Mouse (Mus musculus) gonadal fat pad, adult 2 months (tissue): ENCODE measurements at regions not wholly inside any gene's neighbourhood (a gene's known extent, or its start where the extent isn't known, plus 50 kb on each side); places are given as distances from the start of the nearest gene placed in this dataset.

Experiments used
- DNase-seq: peaks from one replicate; pipeline ENCODE4 v3.0.0-alpha.2; 2012; ENCODE audit warnings: low read depth

GRCm38 (mm10) chr2:50793067-50793466, 355.8 kb downstream of the Rnd3 start:
- no peak for DNase-seq

GRCm38 (mm10) chr2:50789051-50789651, 359.8 kb downstream of the Rnd3 start:
- DNase-seq = no peak

GRCm38 (mm10) chr2:50772101-50772500, 376.8 kb downstream of the Rnd3 start:
- no peak for DNase-seq

DNA sequence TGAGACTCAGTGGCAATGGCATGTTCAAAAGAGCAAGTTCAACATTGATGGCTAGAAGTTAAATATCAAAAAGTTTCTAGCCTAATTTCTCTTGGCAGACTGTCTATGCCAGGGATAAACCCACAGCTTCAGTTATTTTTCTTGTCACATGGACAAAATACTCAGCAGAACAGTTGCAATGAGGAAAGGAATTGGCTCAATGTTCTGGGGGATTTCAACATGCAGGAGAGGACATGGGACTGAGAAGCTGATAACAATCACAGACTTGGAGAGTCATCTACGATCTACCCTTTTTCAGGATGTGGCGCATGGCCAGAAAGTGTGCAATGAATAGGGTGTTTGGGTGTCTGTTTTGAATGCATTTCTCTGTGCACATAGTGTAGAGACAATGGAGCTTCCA, 389.9 kb downstream of the Rnd3 start:
- DNase-seq = peak; percentile 99

- peak; percentile 54 for DNase-seq
These were observed 390.9 kb downstream of the Rnd3 start for GRCm38 (mm10) chr2:50757837-50758541.

GRCm38 (mm10) chr2:50755616-50756450, 393.1 kb downstream of the Rnd3 start:
- no peak for DNase-seq

DNA sequence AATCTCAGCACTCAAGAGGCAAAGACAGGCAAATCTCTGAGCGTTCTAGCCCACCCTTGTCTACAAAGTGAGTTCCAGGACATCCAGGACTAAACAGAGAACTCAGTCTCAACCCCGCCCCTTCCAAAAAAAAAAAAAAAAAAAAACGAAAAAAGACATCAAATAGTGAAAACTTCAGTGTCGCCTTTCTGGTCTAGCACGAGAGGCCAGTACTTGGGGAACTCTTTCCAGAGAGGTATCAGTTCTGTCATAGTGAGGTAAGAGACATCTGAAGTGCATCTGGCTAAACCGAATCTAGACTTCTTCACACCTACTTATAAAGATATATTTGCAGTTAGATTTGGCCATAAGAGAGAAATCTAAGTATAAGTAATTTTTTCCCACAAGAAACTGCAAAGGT, 393.8 kb downstream of the Rnd3 start:
- no peak for DNase-seq

- no peak for DNase-seq
These were observed 396.5 kb downstream of the Rnd3 start for GRCm38 (mm10) chr2:50752408-50752807.

DNA sequence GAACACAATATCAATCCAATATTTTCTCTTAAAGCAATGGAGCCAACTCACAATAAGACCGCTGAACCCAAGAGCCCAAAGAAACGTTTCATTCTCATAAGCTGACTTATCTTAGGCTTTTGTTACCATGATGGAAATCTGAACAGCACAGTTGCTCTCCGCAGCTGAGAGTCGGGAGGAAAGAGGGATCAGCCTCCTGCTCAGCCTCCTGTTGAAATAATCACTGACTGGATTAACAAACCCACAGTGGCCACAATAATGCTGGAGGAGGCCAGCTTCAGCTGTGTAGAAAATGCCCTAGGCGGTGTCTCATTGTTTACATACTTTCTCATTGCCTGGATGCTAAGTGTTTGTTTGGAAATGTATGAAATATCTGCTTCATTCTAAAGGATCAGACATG, 398.1 kb downstream of the Rnd3 start:
- DNase-seq = no peak

GRCm38 (mm10) chr2:50744625-50745214, 404.2 kb downstream of the Rnd3 start:
- DNase-seq = no peak

- DNase-seq = no peak
These were observed 405.1 kb downstream of the Rnd3 start for GRCm38 (mm10) chr2:50743785-50744258.

- no peak for DNase-seq
These were observed 406.5 kb downstream of the Rnd3 start for GRCm38 (mm10) chr2:50742421-50742820.

- DNase-seq = no peak
These were observed 407.6 kb downstream of the Rnd3 start for GRCm38 (mm10) chr2:50741337-50741736.

- no peak for DNase-seq
These were observed 409.3 kb downstream of the Rnd3 start for GRCm38 (mm10) chr2:50739599-50739979.

DNA sequence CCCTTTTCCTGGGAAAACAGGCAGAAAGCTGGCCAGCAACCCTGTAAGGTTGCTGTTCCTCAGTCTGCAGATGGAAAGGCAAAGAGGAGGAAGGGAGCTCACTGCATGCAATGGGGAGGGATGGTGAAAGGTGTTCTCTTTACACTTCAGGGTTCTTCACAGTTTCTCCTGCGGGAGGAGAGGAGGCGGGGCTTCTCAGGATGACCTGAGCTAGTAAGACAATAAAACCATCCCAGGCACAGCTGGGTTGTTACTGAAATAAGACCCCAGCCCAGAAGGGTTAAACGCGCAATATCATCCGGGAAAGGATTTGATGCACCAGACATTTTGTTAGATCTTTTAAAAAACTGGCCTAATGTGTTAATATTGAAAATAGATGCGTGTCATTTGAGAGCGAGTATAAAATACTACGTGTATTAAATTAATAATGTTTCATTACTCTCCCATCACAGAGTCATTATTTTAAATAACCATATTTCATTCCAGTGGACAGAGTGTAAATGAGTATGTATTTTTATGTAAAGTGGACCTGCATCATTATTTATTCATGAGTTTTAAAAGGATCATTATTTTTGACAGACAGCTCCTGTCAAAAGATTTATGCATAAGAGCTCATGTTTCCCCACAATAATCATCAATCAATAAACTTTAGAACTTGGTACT, 409.8 kb downstream of the Rnd3 start:
- no peak for DNase-seq

DNA sequence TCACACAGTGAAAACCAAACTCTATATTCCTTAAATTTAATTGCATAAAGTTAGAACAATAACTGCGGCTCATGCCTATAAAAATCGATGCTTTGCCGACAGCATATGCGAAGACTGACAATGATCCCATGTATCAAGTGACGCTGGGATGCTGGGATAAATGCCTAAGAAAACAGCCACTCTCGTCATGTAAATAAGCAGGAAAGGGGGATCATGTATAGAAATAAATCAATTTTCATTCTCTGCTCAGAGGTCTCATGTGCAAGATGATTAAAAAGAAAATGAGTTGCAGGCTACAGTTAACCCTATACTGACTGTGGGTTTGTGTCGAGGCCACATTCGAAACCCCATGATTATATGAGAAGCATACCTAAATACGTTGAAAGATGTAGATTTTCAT, 411.2 kb downstream of the Rnd3 start:
- no peak for DNase-seq

GRCm38 (mm10) chr2:50735029-50735428, 413.9 kb downstream of the Rnd3 start:
- no peak for DNase-seq

DNA sequence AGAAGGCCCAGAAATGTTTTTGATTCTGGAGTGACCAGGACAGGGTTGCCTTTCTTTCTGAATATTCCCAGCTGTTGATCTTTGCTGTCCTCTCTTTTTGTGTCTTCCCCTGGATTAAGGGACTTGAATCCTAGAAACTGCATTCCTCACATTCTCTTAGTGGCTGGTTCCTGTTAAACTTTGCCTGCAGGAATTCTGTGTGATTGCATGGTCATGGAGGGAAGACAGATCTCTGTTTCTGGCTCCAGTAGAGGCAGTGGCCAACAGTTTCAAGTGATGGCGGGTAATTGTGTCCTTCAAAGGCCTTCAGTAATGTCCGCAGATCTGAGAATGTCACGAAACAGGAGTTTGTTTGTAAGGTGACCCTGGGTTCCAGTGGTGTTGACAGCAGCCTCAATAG, 410.1 kb upstream of the Mmadhc start:
- no peak for DNase-seq

DNA sequence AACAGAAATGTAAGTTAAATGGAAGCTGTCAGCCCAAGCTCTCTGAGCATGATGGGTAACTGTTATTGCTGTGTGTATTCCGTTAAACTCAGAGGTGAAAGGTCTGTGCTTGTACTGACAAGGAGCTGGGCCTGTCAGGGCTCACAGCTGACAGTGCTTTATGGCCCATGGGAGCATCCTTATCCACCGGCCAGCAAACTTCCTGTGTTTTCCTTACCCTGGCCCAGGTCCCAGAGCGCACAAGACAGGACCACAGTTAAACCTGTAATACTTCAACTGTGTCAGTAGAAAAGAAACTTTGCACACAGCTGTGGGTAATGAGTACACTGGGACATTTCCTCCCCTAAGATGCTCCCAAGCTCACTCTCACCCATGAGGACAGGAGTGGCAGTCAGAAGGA, 407.7 kb upstream of the Mmadhc start:
- DNase-seq = no peak

DNA sequence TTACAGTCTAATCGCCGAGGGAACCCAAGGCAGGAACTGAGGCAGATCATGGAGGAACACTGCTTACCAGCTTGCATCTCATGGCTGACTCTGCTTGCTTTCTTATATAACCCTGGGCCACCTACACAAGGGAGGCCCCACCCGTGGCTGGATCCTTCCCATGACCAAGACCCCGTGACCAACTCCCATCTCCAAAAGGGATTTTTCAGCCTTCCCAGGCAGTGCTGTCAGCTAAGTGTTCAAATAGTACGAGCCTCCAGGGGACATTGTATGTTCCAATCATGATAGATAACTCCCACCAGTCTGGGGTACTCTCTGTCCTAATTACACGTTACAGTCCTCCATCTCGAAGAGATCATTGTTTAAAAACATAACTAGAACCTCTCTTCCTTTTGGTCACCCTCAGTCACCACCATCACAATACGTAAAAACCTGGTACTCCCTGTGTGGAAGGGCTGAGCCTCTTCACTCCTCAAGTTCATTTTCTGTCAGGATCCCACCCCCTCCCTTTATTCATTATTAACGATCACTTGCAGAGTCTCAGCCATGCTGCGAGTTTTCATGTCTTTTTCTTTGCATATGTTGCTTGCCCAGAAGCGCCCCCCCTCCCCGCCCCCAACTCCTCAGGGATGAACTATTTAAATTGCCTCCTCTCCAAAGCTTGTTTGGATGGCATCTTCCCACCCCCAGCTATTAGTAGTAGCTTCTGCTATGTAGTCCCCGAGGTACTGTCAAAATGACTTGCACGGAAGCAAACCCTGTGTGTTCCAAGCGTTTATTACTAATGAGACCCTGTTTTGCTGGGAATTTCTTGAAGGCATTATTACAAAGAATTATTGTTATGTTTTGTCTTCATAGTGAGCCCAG, 406.2 kb upstream of the Mmadhc start:
- DNase-seq = no peak

- DNase-seq = no peak
These were observed 402.2 kb upstream of the Mmadhc start for GRCm38 (mm10) chr2:50698841-50699240.
